Mouse (Mus musculus) midbrain, embryonic 13.5 days (tissue): ENCODE data around the gene Wnt7a. TPM values are rescaled to one million over a fixed set of nuclear protein-coding genes. Genes with fewer than 3 reads are reported as not detected.

ENCODE experiments used
- ATAC-seq: fragments of 200-750 bp; cut with Nextera tagmentation; 2 replicates; pipeline ENCODE4 v1.8.0; 2017; ENCODE audit warnings: mild to moderate bottlenecking, moderate TSS enrichment, moderate library complexity
- H3K27ac ChIP-seq: fragments of 300-500 bp; sonication (generic); 2 replicates; pipeline ENCODE4 v1.5.1; 2015; ENCODE audit warnings: inconsistent platforms, mild to moderate bottlenecking, moderate library complexity
- H3K27me3 ChIP-seq: fragments of 300-500 bp; sonication (generic); 2 replicates; pipeline ENCODE4 v1.6.1; 2015; ENCODE audit warnings: mild to moderate bottlenecking, inconsistent platforms
- H3K36me3 ChIP-seq: fragments of 300-500 bp; sonication (generic); 2 replicates; pipeline ENCODE4 v1.6.1; 2015; ENCODE audit warnings: mild to moderate bottlenecking, inconsistent platforms
- H3K4me1 ChIP-seq: fragments of 300-500 bp; sonication (generic); replicated peaks from 2 replicates; pipeline ENCODE4 v1.6.1; 2015; ENCODE audit warnings: inconsistent platforms
- H3K4me2 ChIP-seq: fragments of 300-500 bp; sonication (generic); replicated peaks from 2 replicates; pipeline ENCODE4 v1.6.1; 2015; ENCODE audit warnings: moderate library complexity, mild to moderate bottlenecking, inconsistent platforms
- H3K4me3 ChIP-seq: fragments of 300-500 bp; sonication (generic); replicated peaks from 2 replicates; pipeline ENCODE4 v1.5.1; 2015; ENCODE audit warnings: mild to moderate bottlenecking, inconsistent platforms
- H3K9ac ChIP-seq: fragments of 300-500 bp; sonication (generic); replicated peaks from 2 replicates; pipeline ENCODE4 v1.6.1; 2015; ENCODE audit warnings: mild to moderate bottlenecking, inconsistent platforms
- H3K9me3 ChIP-seq: fragments of 300-500 bp; sonication (generic); 2 replicates; pipeline ENCODE4 v1.6.1; 2016; ENCODE audit warnings: mild to moderate bottlenecking, inconsistent platforms
- WGBS: fragments of 180-500 bp; shearing (Covaris S2); methylation state at CpG from one replicate; pipeline ENCODE4 v1.1.7; 2015; 5-methylcytosine and 5-hydroxymethylcytosine counted together
- polyA plus RNA-seq: library from polyadenylated mRNA; unstranded; fragments of >200 nt; fragmentation: Nextera tagmentation; extraction: Ambion mirVana; gene quantifications from 2 replicates; pipeline ENCODE4 v1.2.1, GENCODE M21; 2015

The Wnt7a gene
- polyA plus RNA-seq, 1 experiment from 2014 or later, result 9.9 TPM

- Histone ChIP-seq H3K27ac (no peak overlapping the region), H3K9ac (no peak overlapping the region), H3K4me2 (no peak overlapping the region), H3K4me1 (peaks cover 8% of the 10 kb centered on the region), H3K27me3 (0 out of 2 replicates have a peak, but pooled peaks cover 5% of the 10 kb centered on the region), H3K9me3 (no peaks in the 10 kb centered on the region), H3K4me3 (no peak overlapping the region), H3K36me3 (peaks cover 5% of the 10 kb centered on the region; the same call in 1 of the 2 replicates)
- ATAC-seq, result no peak
- WGBS, result 83% methylated on average over 6 of the region's 6 CpGs
Observed at GRCm38 (mm10) chr6:91358866-91359656, 52.1 kb downstream of the Wnt7a start.

GRCm38 (mm10) chr6:91358394-91358793, 52.8 kb downstream of the Wnt7a start:
- no peak overlapping the region for H3K27ac ChIP-seq
- H3K9ac ChIP-seq, result no peak overlapping the region
- H3K27me3 ChIP-seq, result 0 out of 2 replicates have a peak, but pooled peaks cover 5% of the 10 kb centered on the region
- no peak overlapping the region for H3K4me3 ChIP-seq
- no peak for ATAC-seq
- 69% methylated on average over 2 of the region's 2 CpGs for WGBS
- peaks cover 4% of the 10 kb centered on the region; the same call in 1 of the 2 replicates for H3K36me3 ChIP-seq
- H3K9me3 ChIP-seq, result no peaks in the 10 kb centered on the region
- H3K4me2 ChIP-seq, result no peak overlapping the region
- H3K4me1 ChIP-seq, result peaks cover 8% of the 10 kb centered on the region

GRCm38 (mm10) chr6:91357238-91357876, 53.8 kb downstream of the Wnt7a start:
- Histone ChIP-seq H3K9ac (no peak overlapping the region), H3K9me3 (no peaks in the 10 kb centered on the region), H3K4me1 (peaks cover 8% of the 10 kb centered on the region), H3K4me2 (no peak overlapping the region), H3K27ac (no peak overlapping the region), H3K27me3 (0 out of 2 replicates have a peak, but pooled peaks cover 5% of the 10 kb centered on the region), H3K36me3 (no peaks in the 10 kb centered on the region), H3K4me3 (no peak overlapping the region)
- no peak for ATAC-seq
- 76% methylated on average over 13 of the region's 13 CpGs for WGBS

- Histone ChIP-seq H3K4me1 (peaks cover 52% of the 10 kb centered on the region), H3K4me3 (no peak overlapping the region), H3K9me3 (no peaks in the 10 kb centered on the region), H3K9ac (no peak overlapping the region), H3K27me3 (0 out of 2 replicates have a peak, but pooled peaks cover 3% of the 10 kb centered on the region), H3K36me3 (no peaks in the 10 kb centered on the region), H3K4me2 (no peak overlapping the region), H3K27ac (no peak overlapping the region)
- ATAC-seq, result no peak
- 46% methylated on average over 9 of the region's 9 CpGs for WGBS
Observed at GRCm38 (mm10) chr6:91349620-91350019, 61.5 kb downstream of the Wnt7a start.

- H3K9ac ChIP-seq, result no peak overlapping the region; the same call in 1 of the 2 replicates
- peaks cover 66% of the 10 kb centered on the region for H3K4me1 ChIP-seq
- peak overlapping the region; percentile 89 for H3K27ac ChIP-seq
- 2% methylated on average over 7 of the region's 7 CpGs for WGBS
- no peaks in the 10 kb centered on the region for H3K9me3 ChIP-seq
- no peaks in the 10 kb centered on the region for H3K36me3 ChIP-seq
- no peak overlapping the region for H3K4me3 ChIP-seq
- peaks cover 12% of the 10 kb centered on the region; the same call in 1 of the 2 replicates for H3K27me3 ChIP-seq
- peak; percentile 72 for ATAC-seq
- peak overlapping the region; percentile 19; the same call in 1 of the 2 replicates for H3K4me2 ChIP-seq
Observed at GRCm38 (mm10) chr6:91347721-91348120, 63.4 kb downstream of the Wnt7a start.

- no peak overlapping the region for H3K4me2 ChIP-seq
- no peak for ATAC-seq
- H3K9ac ChIP-seq, result no peak overlapping the region
Observed at GRCm38 (mm10) chr6:91346906-91347156, 64.3 kb downstream of the Wnt7a start.

GRCm38 (mm10) chr6:91346071-91346905, 64.9 kb downstream of the Wnt7a start:
- peak; percentile 72 for ATAC-seq
- Histone ChIP-seq H3K27me3 (peaks cover 12% of the 10 kb centered on the region; the same call in 1 of the 2 replicates), H3K9me3 (no peaks in the 10 kb centered on the region), H3K36me3 (no peaks in the 10 kb centered on the region), H3K27ac (peak overlapping the region; percentile 89), H3K4me1 (peaks cover 66% of the 10 kb centered on the region), H3K9ac (no peak overlapping the region), H3K4me3 (no peak overlapping the region), H3K4me2 (no peak overlapping the region)
- WGBS, result 7% methylated on average over 10 of the region's 10 CpGs

More at GRCm38 (mm10) chr6:91346906-91347156, 64.3 kb downstream of the Wnt7a start:
- Histone ChIP-seq H3K4me1 (peaks cover 66% of the 10 kb centered on the region), H3K27ac (peak overlapping the region; percentile 89), H3K27me3 (peaks cover 12% of the 10 kb centered on the region; the same call in 1 of the 2 replicates), H3K36me3 (no peaks in the 10 kb centered on the region), H3K9me3 (no peaks in the 10 kb centered on the region), H3K4me3 (no peak overlapping the region)
- WGBS, result 10% methylated on average over 3 of the region's 3 CpGs

GRCm38 (mm10) chr6:91345091-91345490, 66.1 kb downstream of the Wnt7a start:
- no peak for ATAC-seq
- peak overlapping the region; percentile 89 for H3K27ac ChIP-seq
- no peak overlapping the region for H3K4me2 ChIP-seq
- no peaks in the 10 kb centered on the region for H3K36me3 ChIP-seq
- no peaks in the 10 kb centered on the region for H3K9me3 ChIP-seq
- peaks cover 66% of the 10 kb centered on the region for H3K4me1 ChIP-seq
- WGBS, result 27% methylated on average over 5 of the region's 5 CpGs
- H3K4me3 ChIP-seq, result no peak overlapping the region
- peaks cover 12% of the 10 kb centered on the region; the same call in 1 of the 2 replicates for H3K27me3 ChIP-seq
- no peak overlapping the region for H3K9ac ChIP-seq

- H3K4me1 ChIP-seq, result peaks cover 19% of the 10 kb centered on the region
- no peak overlapping the region for H3K4me3 ChIP-seq
- H3K27ac ChIP-seq, result no peak overlapping the region
- no peak overlapping the region for H3K9ac ChIP-seq
- peaks cover 9% of the 10 kb centered on the region; the same call in 1 of the 2 replicates for H3K27me3 ChIP-seq
- H3K4me2 ChIP-seq, result no peak overlapping the region
- no peak for ATAC-seq
- H3K36me3 ChIP-seq, result no peaks in the 10 kb centered on the region
- WGBS, result 83% methylated on average over 8 of the region's 8 CpGs
- no peaks in the 10 kb centered on the region for H3K9me3 ChIP-seq
Observed at GRCm38 (mm10) chr6:91339612-91340246, 71.4 kb downstream of the Wnt7a start.

- Histone ChIP-seq H3K27ac (no peak overlapping the region), H3K4me3 (no peak overlapping the region), H3K36me3 (no peaks in the 10 kb centered on the region), H3K27me3 (0 out of 2 replicates have a peak, but pooled peaks cover 3% of the 10 kb centered on the region), H3K4me2 (no peak overlapping the region), H3K9me3 (no peaks in the 10 kb centered on the region), H3K4me1 (0 out of 2 replicates have a peak, but pooled peaks cover 5% of the 10 kb centered on the region), H3K9ac (no peak overlapping the region)
- WGBS, result 63% methylated on average over 1 of the region's 1 CpGs
- no peak for ATAC-seq
Observed at GRCm38 (mm10) chr6:91335470-91335869, 75.7 kb downstream of the Wnt7a start.

- H3K4me2 ChIP-seq, result no peak overlapping the region
- no peak overlapping the region for H3K27ac ChIP-seq
- no peaks in the 10 kb centered on the region; the same call in 1 of the 2 replicates for H3K9me3 ChIP-seq
- no peaks in the 10 kb centered on the region for H3K4me1 ChIP-seq
- no peaks in the 10 kb centered on the region for H3K36me3 ChIP-seq
- 0 out of 2 replicates have a peak, but pooled peaks cover 3% of the 10 kb centered on the region for H3K27me3 ChIP-seq
- H3K9ac ChIP-seq, result no peak overlapping the region
- WGBS, result 76% methylated on average over 8 of the region's 8 CpGs
- no peak for ATAC-seq
- no peak overlapping the region for H3K4me3 ChIP-seq
Observed at GRCm38 (mm10) chr6:91331886-91332285, 79.3 kb downstream of the Wnt7a start.
